Mouse (Mus musculus) intestine, embryonic 14.5 days (tissue): ENCODE measurements around the gene Grik3. TPM values are rescaled to one million over a fixed set of nuclear protein-coding genes. Genes with fewer than 3 reads are reported as not detected.

Experiments used
- ATAC-seq: fragments of 200-750 bp; cut with Nextera tagmentation; replicated peaks from 2 replicates; pipeline ENCODE4 v1.8.0; 2017; ENCODE audit warnings: low read depth, moderate number of reproducible peaks, moderate TSS enrichment, moderate library complexity; ENCODE audit not compliant: low FRiP score, low TSS enrichment
- DNase-seq: peaks from one replicate; pipeline ENCODE4 v3.0.0-alpha.2; 2018; ENCODE audit warnings: low spot score
- H3K27ac ChIP-seq: fragments of 300-500 bp; sonication (generic); 2 replicates; pipeline ENCODE4 v1.5.1; 2014; ENCODE audit warnings: low read depth, mild to moderate bottlenecking, control low read depth
- H3K27me3 ChIP-seq: fragments of 300-500 bp; sonication (generic); replicated peaks from 2 replicates; pipeline ENCODE4 v1.6.1; 2014; ENCODE audit warnings: low read length, control low read depth; ENCODE audit not compliant: control insufficient read depth, insufficient read depth
- H3K36me3 ChIP-seq: fragments of 300-500 bp; sonication (generic); 2 replicates; pipeline ENCODE4 v1.6.1; 2014; ENCODE audit warnings: low read length, control low read depth; ENCODE audit not compliant: control insufficient read depth, insufficient read depth
- H3K4me1 ChIP-seq: fragments of 300-500 bp; sonication (generic); replicated peaks from 2 replicates; pipeline ENCODE4 v1.6.1; 2014; ENCODE audit warnings: low read length, control low read depth, mixed read lengths; ENCODE audit not compliant: control insufficient read depth, insufficient read depth
- H3K4me2 ChIP-seq: fragments of 300-500 bp; sonication (generic); 2 replicates; pipeline ENCODE4 v1.6.1; 2014; ENCODE audit warnings: low read length
- H3K4me3 ChIP-seq: fragments of 300-500 bp; sonication (generic); 2 replicates; pipeline ENCODE4 v1.5.1; 2014; ENCODE audit warnings: low read depth, low read length, control low read depth, mixed read lengths
- H3K9ac ChIP-seq: fragments of 300-500 bp; sonication (generic); 2 replicates; pipeline ENCODE4 v1.6.1; 2014; ENCODE audit warnings: mild to moderate bottlenecking, low read length
- H3K9me3 ChIP-seq: fragments of 300-500 bp; sonication (generic); 2 replicates; pipeline ENCODE4 v1.6.1; 2016; ENCODE audit warnings: low read length, control low read depth; ENCODE audit not compliant: control insufficient read depth
- WGBS: fragments of 180-500 bp; shearing (Covaris S2); extraction: QIAGEN DNeasy Blood & Tissue Kit; methylation state at CpG from one replicate; pipeline ENCODE4 v1.1.7; 2014; 5-methylcytosine and 5-hydroxymethylcytosine counted together
- polyA plus RNA-seq: library from polyadenylated mRNA; unstranded; fragments of >200 nt; fragmentation: Nextera tagmentation; extraction: Ambion mirVana; gene quantifications from 2 replicates; pipeline ENCODE4 v1.2.1, GENCODE M21; 2014

The Grik3 gene
- polyA plus RNA-seq, 1 experiment from 2014 or later, result 0.78 TPM

DNA sequence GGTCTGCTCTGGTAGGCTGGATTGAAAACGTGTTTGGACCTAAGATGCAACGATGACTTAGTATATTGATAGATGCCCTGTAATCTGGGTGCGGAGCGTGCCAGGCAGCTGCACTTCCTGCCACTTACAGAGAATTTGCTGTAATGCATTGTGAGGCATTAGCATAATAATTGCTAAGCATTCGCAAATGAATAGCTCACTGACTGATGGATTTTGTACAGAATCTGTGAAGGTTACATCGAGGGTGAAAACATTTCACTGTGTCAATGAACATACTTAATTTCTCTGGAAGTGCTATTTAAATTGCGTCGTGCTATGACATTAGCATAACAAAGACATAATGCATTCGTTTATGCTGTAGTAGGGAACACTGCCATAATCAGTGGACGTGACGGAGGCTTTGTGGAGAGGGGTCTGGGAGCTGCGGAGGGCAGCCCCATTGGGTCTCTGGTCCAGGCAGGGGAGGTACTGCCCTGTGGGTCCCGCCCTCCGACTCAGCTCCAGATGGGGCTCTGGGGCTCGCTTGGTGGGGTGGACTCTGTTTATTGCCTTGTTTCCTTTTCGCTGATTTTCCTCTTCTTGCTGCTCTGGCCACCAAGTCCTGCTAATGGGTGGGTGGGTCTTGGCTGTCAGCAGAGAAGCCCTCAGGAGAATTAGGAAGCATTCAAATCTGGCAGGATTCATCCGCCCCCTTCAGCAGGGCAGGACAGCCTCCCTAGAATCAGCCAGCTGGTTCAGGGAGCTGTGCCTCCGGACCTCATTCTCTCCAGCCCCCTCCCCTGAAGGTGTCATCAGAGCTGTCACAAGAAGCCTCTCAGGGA is 54.7 kb downstream of the Grik3 start:
- peaks cover 9% of the 10 kb centered on the region; the same call in 1 of the 2 replicates for H3K27me3 ChIP-seq
- no peak for DNase-seq
- ATAC-seq, result no peak
- no peaks in the 10 kb centered on the region for H3K4me1 ChIP-seq
- H3K9ac ChIP-seq, result no peak overlapping the region
- H3K4me2 ChIP-seq, result no peak overlapping the region
- no peak overlapping the region for H3K4me3 ChIP-seq
- WGBS, result 31% methylated on average over 18 of the region's 18 CpGs
- H3K9me3 ChIP-seq, result no peaks in the 10 kb centered on the region
- H3K27ac ChIP-seq, result no peak overlapping the region
- no peaks in the 10 kb centered on the region for H3K36me3 ChIP-seq

DNA sequence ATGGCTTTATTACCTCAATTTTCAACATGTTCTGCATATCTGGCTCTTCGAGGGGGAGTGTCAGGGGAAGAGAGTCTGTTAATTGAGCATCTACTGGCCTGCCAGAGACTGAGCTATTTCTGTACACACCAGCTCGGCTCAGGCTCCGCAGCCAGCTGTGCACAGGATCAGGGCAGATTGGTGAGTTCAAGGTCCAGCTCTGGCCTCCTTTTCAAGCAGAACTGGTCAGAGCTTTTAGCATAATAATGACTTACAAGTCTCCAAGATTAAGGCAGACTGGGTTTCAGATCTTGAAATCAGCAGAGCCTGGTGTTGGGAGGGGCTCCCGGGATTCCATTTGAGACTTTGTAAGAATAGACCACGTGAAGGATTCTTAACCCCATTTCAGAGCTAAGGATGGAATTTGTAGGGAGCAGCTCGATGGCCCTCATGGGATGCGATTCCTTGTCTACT is 55.3 kb downstream of the Grik3 start:
- Histone ChIP-seq H3K4me3 (no peak overlapping the region), H3K4me1 (no peaks in the 10 kb centered on the region), H3K27me3 (peaks cover 9% of the 10 kb centered on the region; the same call in 1 of the 2 replicates), H3K36me3 (no peaks in the 10 kb centered on the region), H3K9ac (no peak overlapping the region), H3K4me2 (no peak overlapping the region), H3K27ac (no peak overlapping the region), H3K9me3 (no peaks in the 10 kb centered on the region)
- no peak for DNase-seq
- ATAC-seq, result no peak
- WGBS, result 53% methylated on average over 7 of the region's 7 CpGs

DNA sequence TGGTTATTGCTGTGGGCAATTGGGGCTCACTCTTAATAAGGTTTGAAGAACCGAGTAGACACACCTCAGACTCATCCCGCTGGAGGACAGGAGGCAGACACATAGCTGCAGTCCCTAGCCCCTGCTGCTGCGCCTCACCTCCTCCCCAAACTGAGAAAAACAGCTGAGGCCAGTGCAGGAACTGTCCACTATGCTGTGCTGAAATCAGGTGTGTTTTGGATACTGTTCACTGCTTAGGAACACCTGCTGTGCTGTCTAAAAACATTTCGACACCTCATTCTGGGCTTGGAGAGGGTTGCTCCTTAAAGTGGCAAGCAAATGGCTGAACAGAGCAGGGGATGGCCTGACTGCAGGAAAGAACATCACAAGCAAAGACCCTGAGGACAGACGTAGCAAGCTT is 57.7 kb downstream of the Grik3 start:
- no peak for ATAC-seq
- no peak overlapping the region for H3K4me3 ChIP-seq
- H3K4me2 ChIP-seq, result no peak overlapping the region
- no peaks in the 10 kb centered on the region for H3K4me1 ChIP-seq
- 46% methylated on average over 5 of the region's 5 CpGs for WGBS
- no peak for DNase-seq
- no peaks in the 10 kb centered on the region for H3K9me3 ChIP-seq
- H3K27me3 ChIP-seq, result peaks cover 9% of the 10 kb centered on the region; the same call in 1 of the 2 replicates
- no peak overlapping the region for H3K9ac ChIP-seq
- no peak overlapping the region for H3K27ac ChIP-seq
- no peaks in the 10 kb centered on the region for H3K36me3 ChIP-seq

DNA sequence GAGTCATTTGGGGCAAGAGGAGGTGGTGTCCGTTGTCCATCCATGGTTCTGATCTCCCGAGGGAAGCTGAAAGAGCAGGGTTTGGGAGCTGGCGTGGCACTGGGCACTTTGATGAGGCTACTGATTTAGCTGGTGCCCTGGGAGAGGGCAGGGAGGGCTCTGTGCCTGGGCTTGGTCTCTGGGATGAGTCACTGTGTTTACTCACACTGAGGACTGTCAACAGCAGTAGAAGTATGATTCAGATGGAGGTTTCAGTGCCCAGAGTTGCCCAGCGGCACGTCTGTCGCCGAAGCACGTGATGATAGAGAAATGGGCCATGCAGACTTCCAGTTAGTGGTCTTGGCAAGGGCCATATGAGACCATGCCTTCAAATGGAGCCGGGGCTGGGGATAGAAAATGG is 63.3 kb downstream of the Grik3 start:
- ATAC-seq, result no peak
- H3K9ac ChIP-seq, result no peak overlapping the region
- WGBS, result 86% methylated on average over 9 of the region's 9 CpGs
- no peaks in the 10 kb centered on the region for H3K9me3 ChIP-seq
- no peak overlapping the region for H3K4me3 ChIP-seq
- no peaks in the 10 kb centered on the region for H3K4me1 ChIP-seq
- H3K4me2 ChIP-seq, result no peak overlapping the region
- H3K27ac ChIP-seq, result no peak overlapping the region
- no peaks in the 10 kb centered on the region for H3K36me3 ChIP-seq
- DNase-seq, result no peak
- no peaks in the 10 kb centered on the region for H3K27me3 ChIP-seq

DNA sequence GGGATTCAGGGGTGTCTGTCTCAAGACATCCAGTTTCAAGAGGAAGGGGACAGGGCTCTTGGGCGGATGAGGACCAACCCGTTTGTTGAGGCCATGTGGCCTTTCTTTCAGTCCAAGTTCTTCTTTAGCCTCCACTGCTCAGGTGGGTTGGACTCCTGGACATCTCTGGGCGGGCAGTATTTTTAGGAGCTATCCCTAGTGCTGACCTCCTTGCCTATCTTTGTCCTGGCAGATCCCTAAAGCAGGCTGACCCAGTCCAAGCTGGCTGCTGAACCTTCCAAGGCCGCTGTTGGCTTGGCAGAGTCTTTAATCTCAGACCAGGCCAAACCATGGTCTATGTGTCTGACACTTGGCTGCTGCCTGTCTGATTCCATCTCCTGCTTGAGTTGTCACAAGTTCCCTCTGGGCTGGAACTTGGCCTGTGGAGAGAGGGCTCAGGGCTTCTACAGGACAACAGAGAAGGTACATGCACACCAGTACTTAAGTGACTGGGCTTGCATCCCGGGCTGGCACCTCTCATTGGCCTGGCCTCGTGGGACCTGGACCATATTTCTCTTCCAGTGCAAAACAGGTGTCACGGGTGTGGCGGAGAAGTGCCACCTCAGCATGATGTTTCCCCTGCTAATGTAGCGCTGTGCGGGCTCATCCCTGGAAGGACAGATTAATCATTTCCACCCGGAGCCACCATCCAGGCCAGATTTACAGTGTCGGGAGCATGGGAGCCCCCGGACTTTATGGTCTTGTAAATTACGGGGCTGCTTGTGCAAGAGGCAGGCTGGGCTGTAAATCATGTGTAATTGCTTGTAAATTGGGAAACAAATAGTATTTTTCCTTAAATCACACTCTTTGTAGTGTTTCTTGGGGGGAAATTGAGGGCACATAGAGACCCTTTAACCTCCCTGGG is 66.2 kb downstream of the Grik3 start:
- Histone ChIP-seq H3K4me3 (no peak overlapping the region), H3K36me3 (no peaks in the 10 kb centered on the region), H3K27ac (no peak overlapping the region), H3K4me2 (no peak overlapping the region), H3K27me3 (no peaks in the 10 kb centered on the region), H3K4me1 (no peaks in the 10 kb centered on the region), H3K9ac (no peak overlapping the region), H3K9me3 (no peaks in the 10 kb centered on the region)
- WGBS, result 46% methylated on average over 14 of the region's 14 CpGs
- no peak for ATAC-seq
- DNase-seq, result no peak

GRCm38 (mm10) chr4:125559564-125559963 is 69.1 kb downstream of the Grik3 start:
- Histone ChIP-seq H3K4me2 (no peak overlapping the region), H3K4me1 (0 out of 2 replicates have a peak, but pooled peaks cover 3% of the 10 kb centered on the region), H3K27ac (no peak overlapping the region), H3K9me3 (no peaks in the 10 kb centered on the region), H3K4me3 (no peak overlapping the region), H3K36me3 (no peaks in the 10 kb centered on the region), H3K27me3 (no peaks in the 10 kb centered on the region), H3K9ac (no peak overlapping the region)
- DNase-seq (no peak), ATAC-seq (no peak)
- 65% methylated on average over 5 of the region's 5 CpGs for WGBS

GRCm38 (mm10) chr4:125560806-125561205 is 70.3 kb downstream of the Grik3 start:
- H3K27me3 ChIP-seq, result no peaks in the 10 kb centered on the region
- no peak overlapping the region for H3K4me3 ChIP-seq
- no peak overlapping the region for H3K9ac ChIP-seq
- no peaks in the 10 kb centered on the region for H3K36me3 ChIP-seq
- ATAC-seq (no peak), DNase-seq (no peak)
- no peak overlapping the region for H3K4me2 ChIP-seq
- no peaks in the 10 kb centered on the region for H3K9me3 ChIP-seq
- H3K27ac ChIP-seq, result no peak overlapping the region
- WGBS, result 22% methylated on average over 2 of the region's 2 CpGs
- 0 out of 2 replicates have a peak, but pooled peaks cover 3% of the 10 kb centered on the region for H3K4me1 ChIP-seq

- no peak for ATAC-seq
- H3K9ac ChIP-seq, result no peak overlapping the region
- H3K27ac ChIP-seq, result no peak overlapping the region
- WGBS, result 72% methylated on average over 10 of the region's 10 CpGs
- no peaks in the 10 kb centered on the region for H3K36me3 ChIP-seq
- no peaks in the 10 kb centered on the region for H3K9me3 ChIP-seq
- H3K4me1 ChIP-seq, result 0 out of 2 replicates have a peak, but pooled peaks cover 3% of the 10 kb centered on the region
- H3K27me3 ChIP-seq, result no peaks in the 10 kb centered on the region
- no peak overlapping the region for H3K4me2 ChIP-seq
- H3K4me3 ChIP-seq, result no peak overlapping the region
- DNase-seq, result no peak
Measured at GRCm38 (mm10) chr4:125563579-125563978, 73.1 kb downstream of the Grik3 start.
